Mouse (Mus musculus) kidney, adult 2 months (tissue): ENCODE measurements around the gene Kcnj4.

Experiments used
- CTCF ChIP-seq: fragments of 200-500 bp; conservative IDR thresholded peaks from 2 replicates; pipeline ENCODE4 v1.5.1; 2011; ENCODE audit warnings: low read depth, mild to moderate bottlenecking, control low read depth, low read length, moderate library complexity, mixed read lengths; ENCODE audit not compliant: insufficient read depth, insufficient read length
- POLR2A ChIP-seq: fragments of 200-500 bp; IDR thresholded peaks from one replicate; pipeline ENCODE4 v1.6.1; 2011; ENCODE audit warnings: low read depth, low read length, control low read depth

- no peak for TF ChIP-seq POLR2A
- TF ChIP-seq CTCF: no peak
Measured at GRCm38 (mm10) chr15:79525564-79525963, 20.5 kb upstream of the Kcnj4 start.
